Mouse (Mus musculus) erythroblast, embryonic 14.5 days (primary cell): ENCODE data around the gene Hfe2.

Source experiments
- GATA1 ChIP-seq: IDR thresholded peaks from 2 replicates; pipeline ENCODE4 v1.6.1; 2012; ENCODE audit warnings: low read length, inconsistent platforms, mixed read lengths
- TAL1 ChIP-seq: IDR thresholded peaks from 3 replicates; pipeline ENCODE4 v1.6.1; 2012; ENCODE audit warnings: low read length, inconsistent platforms, mixed read lengths

- TF ChIP-seq TAL1 = no peak
- TF ChIP-seq GATA1 = no peak
Measured at GRCm38 (mm10) chr3:96483946-96484345, 41.0 kb upstream of the Hfe2 start.
